1 mouse cellular context compared by ENCODE assay signal in genomic region chr7:19889881-19890280, GRCm38 (mm10).
TF ChIP-seq lines count a peak whose summit lies in the region.

No protein-coding gene starts in this region.

TF ChIP-seq in ES-E14, 5 proteins besides CTCF, POLR2A, EP300 and RAD21 (continued from another document):
- no peak for TF ChIP-seq ZNF384 (IDR thresholded peaks at IDR 0.05; ENCODE audit: low read depth, low read length)
